Mouse (Mus musculus) G1E (cell line): Measurements from ENCODE around the gene Sox5. TPM values are rescaled to one million over a fixed set of nuclear protein-coding genes. Genes with fewer than 3 reads are reported as not detected.

Experiments
- ATAC-seq: 2 replicates; pipeline ENCODE4 v1.8.0; 2016; ENCODE audit warnings: mild to moderate bottlenecking; ENCODE audit not compliant: insufficient number of reproducible peaks, poor library complexity, low FRiP score, severe bottlenecking; ENCODE audit errors: extremely low read depth
- DNase-seq: peaks from one replicate; pipeline ENCODE4 v3.0.0; 2012; ENCODE audit warnings: low spot score
- H3K27me3 ChIP-seq: 2 replicates; pipeline ENCODE4 v1.6.1; 2012; ENCODE audit warnings: mild to moderate bottlenecking, low read length, inconsistent platforms; ENCODE audit not compliant: insufficient read depth
- H3K36me3 ChIP-seq: replicated peaks from 2 replicates; pipeline ENCODE3; 2012; ENCODE audit warnings: mild to moderate bottlenecking, inconsistent platforms
- H3K4me1 ChIP-seq: 2 replicates; pipeline ENCODE4 v1.6.1; 2012; ENCODE audit warnings: low read depth, low read length, inconsistent platforms, mixed read lengths; ENCODE audit not compliant: insufficient read depth
- H3K4me3 ChIP-seq: 2 replicates; pipeline ENCODE4 v1.5.1; 2012; ENCODE audit warnings: low read depth, mild to moderate bottlenecking, inconsistent platforms, low read length, moderate library complexity, mixed read lengths
- H3K9me3 ChIP-seq: replicated peaks from 2 replicates; pipeline ENCODE4 v1.6.1; 2012; ENCODE audit warnings: inconsistent platforms
- CTCF ChIP-seq: IDR thresholded peaks from 2 replicates; pipeline ENCODE4 v1.5.1; 2012; ENCODE audit warnings: low read depth, low read length, inconsistent platforms, mixed read lengths
- GATA1 ChIP-seq: IDR thresholded peaks from 2 replicates; pipeline ENCODE4 v1.6.1; 2012; ENCODE audit warnings: borderline replicate concordance, low read length, inconsistent platforms, mixed read lengths
- GATA2 ChIP-seq: IDR thresholded peaks from 2 replicates; pipeline ENCODE4 v1.6.1; 2012; ENCODE audit warnings: low read depth, low read length, inconsistent platforms, borderline replicate concordance
- POLR2AphosphoS5 ChIP-seq: IDR thresholded peaks from 2 replicates; pipeline ENCODE4 v1.6.1; 2012; ENCODE audit warnings: low read depth, low read length, inconsistent platforms; ENCODE audit not compliant: insufficient replicate concordance
- TAL1 ChIP-seq: conservative IDR thresholded peaks from 2 replicates; pipeline ENCODE4 v1.6.1; 2012; ENCODE audit warnings: low read depth, low read length, inconsistent platforms, mixed read lengths
- polyA plus RNA-seq: library from polyadenylated mRNA; stranded (reverse); fragments of >175 nt; gene quantifications from 2 replicates; pipeline ENCODE4 v1.2.3, GENCODE M21; 2012
- total RNA-seq, 2 experiments: library from RNA; stranded (forward) in 1 of 2; stranded (reverse) in 1 of 2; fragments of 200-1000 nt in 1 of 2; fragments of >200 nt in 1 of 2; fragmentation: Nextera tagmentation in 1 of 2; gene quantifications; 2 replicates each; pipeline ENCODE4 v1.2.3; 2014 to 2017

Gene Sox5
- total and polyA plus RNA-seq, 3 experiments: 0.27 to 16.2 TPM; not detected in 1

- no peaks in the 10 kb centered on the region for H3K36me3 ChIP-seq
- no peaks in the 10 kb centered on the region for H3K4me1 ChIP-seq
- no peak for DNase-seq
Observed at GRCm38 (mm10) chr6:144693211-144693899, 88.4 kb downstream of the Sox5 start.

DNA sequence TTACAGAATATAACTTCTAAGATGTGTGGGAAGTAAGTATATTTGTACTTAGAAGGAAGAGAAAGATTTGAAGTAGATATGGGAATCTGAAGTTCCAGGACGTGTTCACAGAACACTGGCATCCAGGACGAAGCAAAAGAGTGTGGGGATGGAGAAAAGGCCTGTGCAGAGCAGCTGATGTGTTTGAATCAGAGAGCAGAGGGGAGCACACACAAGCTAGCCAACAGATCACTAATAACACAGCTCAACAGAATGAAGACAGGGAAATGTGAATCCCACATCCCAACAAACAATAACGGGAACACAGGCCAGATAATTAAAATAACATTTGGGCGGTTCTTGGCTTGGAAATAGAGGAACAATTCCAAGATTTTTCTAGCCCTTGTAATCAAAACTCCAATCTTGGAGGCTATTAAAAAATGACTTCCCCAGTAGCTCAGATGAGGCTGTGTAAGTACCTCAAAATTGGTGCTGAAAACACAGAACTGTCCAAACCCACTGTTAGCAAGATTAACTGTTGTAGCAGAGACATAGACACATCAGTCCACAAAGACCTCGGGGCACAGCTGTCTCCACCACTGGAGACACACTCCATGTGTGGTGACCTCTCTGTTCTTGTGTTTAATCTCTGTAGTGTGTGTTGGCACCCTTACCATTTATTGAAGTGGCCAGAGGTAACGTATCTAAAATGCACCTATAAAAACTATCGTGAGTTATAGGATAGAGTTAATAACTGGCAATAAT, 90.3 kb downstream of the Sox5 start:
- H3K9me3 ChIP-seq: peaks cover 37% of the 10 kb centered on the region
- ATAC-seq: no peak
- DNase-seq: no peak
- H3K36me3 ChIP-seq: no peaks in the 10 kb centered on the region
- TF ChIP-seq POLR2AphosphoS5 (no peak), TAL1 (no peak), GATA2 (no peak), CTCF (no peak), GATA1 (no peak)
- no peaks in the 10 kb centered on the region for H3K4me1 ChIP-seq
- no peaks in the 10 kb centered on the region for H3K27me3 ChIP-seq
- H3K4me3 ChIP-seq: no peak overlapping the region

More at GRCm38 (mm10) chr6:144693211-144693899, 88.4 kb downstream of the Sox5 start:
- no peak for ATAC-seq
- no peak for TF ChIP-seq CTCF
- TF ChIP-seq GATA2: no peak
- TF ChIP-seq TAL1: no peak
- no peak for TF ChIP-seq GATA1
- no peak for TF ChIP-seq POLR2AphosphoS5
- no peaks in the 10 kb centered on the region for H3K27me3 ChIP-seq
- no peak overlapping the region for H3K4me3 ChIP-seq
- H3K9me3 ChIP-seq: peaks cover 42% of the 10 kb centered on the region

- TF ChIP-seq POLR2AphosphoS5 (no peak), GATA2 (no peak), CTCF (no peak), GATA1 (no peak), TAL1 (no peak)
- no peaks in the 10 kb centered on the region for H3K36me3 ChIP-seq
- no peak for DNase-seq
- peaks cover 48% of the 10 kb centered on the region for H3K9me3 ChIP-seq
- no peak overlapping the region for H3K4me3 ChIP-seq
- H3K4me1 ChIP-seq: no peaks in the 10 kb centered on the region
- no peak for ATAC-seq
- no peaks in the 10 kb centered on the region for H3K27me3 ChIP-seq
Observed at GRCm38 (mm10) chr6:144689076-144689475, 92.7 kb downstream of the Sox5 start.

DNA sequence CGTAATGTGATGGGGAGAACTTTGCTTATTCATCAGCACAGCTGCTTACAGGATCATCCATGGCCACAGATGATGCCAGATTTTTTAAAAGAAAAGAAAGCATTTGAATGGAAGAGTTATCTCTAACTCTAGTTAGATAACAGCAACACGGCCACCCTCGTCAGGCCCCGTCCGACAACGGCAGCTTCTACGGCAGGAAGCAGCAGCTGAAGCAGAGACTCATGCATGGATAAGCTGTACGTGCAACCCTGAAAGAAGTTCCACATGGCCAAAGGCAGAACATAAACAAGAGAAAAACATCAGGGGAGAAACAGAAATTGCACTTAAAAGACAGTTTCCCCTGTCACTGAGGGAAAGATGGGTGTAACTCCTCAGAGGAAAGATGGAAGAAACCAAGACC, 94.1 kb downstream of the Sox5 start:
- Histone ChIP-seq H3K9me3 (peaks cover 46% of the 10 kb centered on the region), H3K4me3 (no peak overlapping the region), H3K4me1 (no peaks in the 10 kb centered on the region), H3K27me3 (no peaks in the 10 kb centered on the region), H3K36me3 (no peaks in the 10 kb centered on the region)
- ATAC-seq (no peak), DNase-seq (no peak)
- TF ChIP-seq GATA1: no peak
- TF ChIP-seq TAL1: no peak
- TF ChIP-seq POLR2AphosphoS5: no peak
- TF ChIP-seq CTCF: no peak
- TF ChIP-seq GATA2: no peak

GRCm38 (mm10) chr6:144681045-144681789, 100.6 kb downstream of the Sox5 start:
- peaks cover 43% of the 10 kb centered on the region for H3K9me3 ChIP-seq
- DNase-seq: no peak
- no peak for ATAC-seq
- no peaks in the 10 kb centered on the region for H3K4me1 ChIP-seq
- TF ChIP-seq POLR2AphosphoS5 (no peak), GATA1 (no peak), TAL1 (no peak), GATA2 (no peak), CTCF (no peak)
- no peak overlapping the region for H3K4me3 ChIP-seq
- H3K27me3 ChIP-seq: no peaks in the 10 kb centered on the region
- no peaks in the 10 kb centered on the region for H3K36me3 ChIP-seq

DNA sequence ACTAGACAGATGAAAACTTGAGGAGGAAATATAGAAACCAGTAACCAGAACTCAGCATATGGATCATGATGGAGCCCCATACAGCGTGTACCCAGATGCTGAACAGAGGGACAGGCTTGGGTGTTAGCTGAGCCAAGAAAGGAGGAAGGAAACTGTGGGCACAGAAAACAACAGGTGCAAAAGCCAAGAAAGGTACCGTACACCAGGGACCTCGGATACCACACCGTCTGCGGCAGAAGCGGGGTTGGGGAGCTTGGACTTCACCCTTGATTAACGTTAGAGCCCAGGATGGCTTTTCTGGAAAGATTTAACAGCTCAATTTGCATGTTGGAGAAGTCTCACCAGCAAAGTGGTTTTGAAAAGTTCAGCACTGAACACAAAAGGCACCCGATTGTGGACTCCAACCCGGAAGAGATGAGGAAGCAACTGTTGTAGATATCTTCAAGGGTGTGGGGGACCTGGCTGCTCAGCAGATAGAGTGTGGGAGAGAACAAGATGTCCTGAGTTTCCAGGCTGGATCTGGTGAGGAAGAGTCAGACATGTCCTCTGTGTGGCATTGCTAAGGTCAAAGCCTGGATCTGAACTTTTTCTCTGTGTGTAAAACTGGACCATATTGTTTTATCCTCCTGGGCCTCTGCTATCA, 104.2 kb downstream of the Sox5 start:
- Histone ChIP-seq H3K36me3 (no peaks in the 10 kb centered on the region), H3K4me1 (no peaks in the 10 kb centered on the region), H3K27me3 (no peaks in the 10 kb centered on the region), H3K4me3 (no peak overlapping the region), H3K9me3 (peaks cover 35% of the 10 kb centered on the region)
- no peak for DNase-seq
- TF ChIP-seq GATA1 (no peak), CTCF (no peak), POLR2AphosphoS5 (no peak), TAL1 (no peak), GATA2 (no peak)
- no peak for ATAC-seq
